Mouse (Mus musculus) ES-Bruce4 (cell line): ENCODE data around the gene Elp4. TPM values are rescaled to one million over a fixed set of nuclear protein-coding genes. Genes with fewer than 3 reads are reported as not detected.

Source experiments
- H3K27ac ChIP-seq: 2 replicates; pipeline ENCODE4 v1.5.1; 2012; ENCODE audit warnings: low read length, inconsistent platforms; ENCODE audit not compliant: insufficient read depth
- H3K27me3 ChIP-seq: 2 replicates; pipeline ENCODE4 v1.6.1; 2012; ENCODE audit warnings: mild to moderate bottlenecking, low read length, inconsistent platforms; ENCODE audit not compliant: control insufficient read depth, poor library complexity, insufficient read depth, severe bottlenecking
- H3K36me3 ChIP-seq: 2 replicates; pipeline ENCODE4 v1.6.1; 2012; ENCODE audit warnings: inconsistent platforms, mild to moderate bottlenecking, low read length, moderate library complexity; ENCODE audit not compliant: control insufficient read depth, poor library complexity, insufficient read depth, severe bottlenecking
- H3K4me1 ChIP-seq: one replicate; pipeline ENCODE4 v1.8.1; 2011; ENCODE audit warnings: low read length; ENCODE audit not compliant: control insufficient read depth, insufficient read depth
- H3K4me3 ChIP-seq: 2 replicates; pipeline ENCODE4 v1.5.1; 2011; ENCODE audit warnings: low read depth, mild to moderate bottlenecking, low read length
- H3K9ac ChIP-seq: 2 replicates; pipeline ENCODE4 v1.6.1; 2012; ENCODE audit warnings: low read depth, mild to moderate bottlenecking, inconsistent platforms; ENCODE audit not compliant: poor library complexity, severe bottlenecking
- H3K9me3 ChIP-seq: replicated peaks from 2 replicates; pipeline ENCODE4 v1.6.1; 2012; ENCODE audit warnings: mild to moderate bottlenecking, low read length, inconsistent platforms; ENCODE audit not compliant: control insufficient read depth, poor library complexity, insufficient read depth, severe bottlenecking
- CTCF ChIP-seq: IDR thresholded peaks from one replicate; pipeline ENCODE4 v1.8.1; 2011; ENCODE audit warnings: low read depth, low read length
- EP300 ChIP-seq: IDR thresholded peaks from 2 replicates; pipeline ENCODE4 v1.6.1; 2011; ENCODE audit warnings: low read depth, low read length; ENCODE audit not compliant: insufficient read depth
- POLR2A ChIP-seq: IDR thresholded peaks from one replicate; pipeline ENCODE4 v1.8.1; 2011; ENCODE audit warnings: low read length; ENCODE audit not compliant: insufficient read depth
- polyA plus RNA-seq: library from polyadenylated mRNA; stranded (reverse); fragments of >200 nt; gene quantifications from 2 replicates; pipeline ENCODE4 v1.2.4, GENCODE M21; 2011; ENCODE audit warnings: low read depth; ENCODE audit not compliant: missing spikeins, insufficient read depth, insufficient read length

Gene Elp4
- polyA plus RNA-seq, 1 experiment, result 20.5 TPM

DNA sequence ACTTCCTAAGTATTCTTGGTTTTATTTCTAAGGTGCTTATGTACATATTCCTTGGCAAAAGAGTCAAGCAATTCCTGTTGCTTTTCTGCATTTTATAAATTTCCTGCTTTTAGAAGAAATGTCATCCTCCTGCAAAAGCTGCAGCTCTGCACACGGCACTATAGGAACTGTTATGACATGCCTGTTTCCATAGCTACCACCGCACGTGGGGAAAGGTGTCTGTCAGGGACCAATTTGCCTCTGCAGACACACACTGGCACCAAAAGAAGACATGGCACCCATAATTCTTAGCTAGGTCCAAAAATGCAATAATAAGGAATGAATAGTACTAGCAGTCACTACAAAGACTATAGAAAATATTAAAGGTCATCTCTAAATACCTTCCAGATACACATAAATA is 91.3 kb downstream of the Elp4 start:
- H3K4me3 ChIP-seq, result no peak overlapping the region
- H3K27ac ChIP-seq, result no peak overlapping the region
- H3K4me1 ChIP-seq, result no peaks in the 10 kb centered on the region
- no peak overlapping the region for H3K9ac ChIP-seq
- no peak for TF ChIP-seq EP300
- no peak for TF ChIP-seq POLR2A
- H3K9me3 ChIP-seq, result no peaks in the 10 kb centered on the region
- no peaks in the 10 kb centered on the region for H3K36me3 ChIP-seq
- H3K27me3 ChIP-seq, result no peaks in the 10 kb centered on the region

- no peak overlapping the region for H3K27ac ChIP-seq
- TF ChIP-seq EP300, result no peak
- TF ChIP-seq CTCF, result no peak
- TF ChIP-seq POLR2A, result no peak
Measured at GRCm38 (mm10) chr2:105810286-105810685, 94.1 kb downstream of the Elp4 start.

GRCm38 (mm10) chr2:105806571-105806970 is 97.8 kb downstream of the Elp4 start:
- Histone ChIP-seq H3K27ac (no peak overlapping the region), H3K4me3 (no peak overlapping the region), H3K4me1 (no peaks in the 10 kb centered on the region), H3K9ac (no peak overlapping the region), H3K27me3 (no peaks in the 10 kb centered on the region), H3K9me3 (no peaks in the 10 kb centered on the region), H3K36me3 (no peaks in the 10 kb centered on the region)
- TF ChIP-seq CTCF, result no peak
- TF ChIP-seq EP300, result no peak
- TF ChIP-seq POLR2A, result no peak

More at GRCm38 (mm10) chr2:105810286-105810685, 94.1 kb downstream of the Elp4 start:
- Histone ChIP-seq H3K9me3 (no peaks in the 10 kb centered on the region), H3K9ac (no peak overlapping the region), H3K27me3 (no peaks in the 10 kb centered on the region), H3K4me1 (no peaks in the 10 kb centered on the region), H3K36me3 (no peaks in the 10 kb centered on the region), H3K4me3 (no peak overlapping the region)

- Histone ChIP-seq H3K4me1 (no peaks in the 10 kb centered on the region), H3K9ac (no peak overlapping the region), H3K27ac (no peak overlapping the region), H3K9me3 (no peaks in the 10 kb centered on the region), H3K4me3 (no peak overlapping the region), H3K27me3 (no peaks in the 10 kb centered on the region), H3K36me3 (no peaks in the 10 kb centered on the region)
- TF ChIP-seq EP300 (no peak), POLR2A (no peak), CTCF (no peak)
Measured at GRCm38 (mm10) chr2:105806047-105806446, 98.3 kb downstream of the Elp4 start.

- Histone ChIP-seq H3K4me1 (no peaks in the 10 kb centered on the region), H3K9me3 (no peaks in the 10 kb centered on the region), H3K36me3 (no peaks in the 10 kb centered on the region), H3K27me3 (no peaks in the 10 kb centered on the region), H3K27ac (no peak overlapping the region), H3K9ac (no peak overlapping the region), H3K4me3 (no peak overlapping the region)
- TF ChIP-seq CTCF (no peak), POLR2A (no peak), EP300 (no peak)
Measured at GRCm38 (mm10) chr2:105805210-105805609, 99.2 kb downstream of the Elp4 start.

DNA sequence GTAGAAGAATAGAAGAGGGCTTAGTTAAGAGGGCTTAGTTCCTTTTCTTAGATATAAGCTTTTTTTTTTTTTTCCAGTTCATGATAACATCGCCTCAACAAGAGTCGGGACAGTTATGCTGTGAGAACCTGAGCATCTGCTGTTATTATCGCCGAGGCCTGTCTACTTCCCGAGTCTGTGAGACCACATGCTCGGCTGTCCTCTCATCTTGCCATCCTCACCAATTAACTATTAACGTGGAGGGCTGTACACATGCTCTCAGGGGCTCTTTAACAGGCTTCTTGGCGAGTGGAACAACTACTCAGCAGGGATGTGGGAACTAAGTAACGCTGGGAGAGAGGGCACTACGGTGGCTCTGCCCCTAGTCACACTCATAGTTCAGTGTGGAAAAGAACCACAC is 99.9 kb downstream of the Elp4 start:
- Histone ChIP-seq H3K27me3 (no peaks in the 10 kb centered on the region), H3K4me3 (no peak overlapping the region), H3K4me1 (no peaks in the 10 kb centered on the region), H3K9me3 (no peaks in the 10 kb centered on the region), H3K27ac (no peak overlapping the region), H3K9ac (no peak overlapping the region), H3K36me3 (no peaks in the 10 kb centered on the region)
- TF ChIP-seq CTCF (no peak), POLR2A (no peak)

GRCm38 (mm10) chr2:105803427-105803826 is 100.9 kb downstream of the Elp4 start:
- H3K9ac ChIP-seq, result no peak overlapping the region
- no peaks in the 10 kb centered on the region for H3K9me3 ChIP-seq
- TF ChIP-seq POLR2A (no peak), EP300 (no peak), CTCF (no peak)
- no peaks in the 10 kb centered on the region for H3K27me3 ChIP-seq
- no peak overlapping the region for H3K4me3 ChIP-seq
- H3K27ac ChIP-seq, result no peak overlapping the region
- no peaks in the 10 kb centered on the region for H3K36me3 ChIP-seq
- no peaks in the 10 kb centered on the region for H3K4me1 ChIP-seq
